Mouse (Mus musculus) lung, postnatal 14 days (tissue): ENCODE measurements at regions not wholly inside any gene's neighbourhood (a gene's known extent, or its start where the extent isn't known, plus 50 kb on each side); places are given as distances from the start of the nearest gene placed in this dataset.
A peak's percentile ranks its signal among the peaks of the same experiment; 100 is the strongest.

Experiments
- DNase-seq: peaks from one replicate; pipeline ENCODE4 v3.0.0; 2021

GRCm38 (mm10) chr7:77966658-77967057, 771.2 kb downstream of the Ntrk3 start:
- DNase-seq: no peak

- no peak for DNase-seq
These were observed 804.4 kb downstream of the Ntrk3 start for GRCm38 (mm10) chr7:77933366-77933765.

DNA sequence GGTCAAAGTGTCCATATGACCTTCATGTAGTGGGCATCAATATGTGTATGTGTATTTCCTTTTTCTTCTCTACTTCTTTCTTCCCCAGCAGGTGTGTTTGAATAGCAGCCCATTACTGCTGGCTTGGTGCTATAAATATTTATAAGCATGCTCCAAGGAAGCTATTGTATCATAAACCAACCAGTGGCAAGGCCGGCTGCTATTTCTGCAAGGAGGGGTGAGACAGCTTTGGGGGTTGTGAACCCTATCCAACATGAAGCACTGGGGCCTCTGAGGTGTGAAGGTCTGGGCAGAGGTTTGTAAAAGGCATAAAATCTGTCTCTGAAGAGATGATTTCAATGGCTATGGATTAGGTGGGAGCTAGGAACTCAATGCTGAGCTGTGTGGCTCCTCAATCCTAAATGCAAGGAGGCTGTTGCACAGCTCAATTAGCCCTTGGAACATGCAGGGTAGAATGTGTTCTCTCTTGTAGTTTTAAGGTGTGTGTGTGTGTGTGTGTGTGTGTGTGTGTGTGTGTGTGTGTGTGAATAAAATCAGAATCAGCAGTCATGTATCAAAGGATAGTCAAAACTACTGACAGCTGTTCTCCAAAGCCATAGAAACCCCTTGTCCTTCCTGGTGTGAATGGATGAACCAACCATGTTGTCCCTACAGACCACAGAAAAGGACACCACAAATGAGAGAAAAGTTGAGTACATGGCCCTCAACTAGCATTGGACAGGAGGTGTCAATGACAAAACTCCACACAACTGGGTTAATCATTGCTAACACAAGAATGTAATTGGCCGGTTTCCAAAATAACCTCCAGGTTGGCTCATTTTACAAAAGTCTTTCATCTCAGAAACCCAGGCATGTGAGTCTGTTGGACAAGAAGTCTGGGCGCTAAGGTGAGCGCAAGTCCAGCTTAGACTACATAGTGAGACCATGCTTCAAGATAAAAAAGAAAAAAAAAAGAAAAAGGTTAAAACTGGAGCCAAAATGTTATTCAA, 809.0 kb downstream of the Ntrk3 start:
- no peak for DNase-seq

GRCm38 (mm10) chr7:77899231-77899630, 838.6 kb downstream of the Ntrk3 start:
- DNase-seq: no peak

- DNase-seq: no peak
These were observed 849.3 kb downstream of the Ntrk3 start for GRCm38 (mm10) chr7:77888543-77888942.

DNA sequence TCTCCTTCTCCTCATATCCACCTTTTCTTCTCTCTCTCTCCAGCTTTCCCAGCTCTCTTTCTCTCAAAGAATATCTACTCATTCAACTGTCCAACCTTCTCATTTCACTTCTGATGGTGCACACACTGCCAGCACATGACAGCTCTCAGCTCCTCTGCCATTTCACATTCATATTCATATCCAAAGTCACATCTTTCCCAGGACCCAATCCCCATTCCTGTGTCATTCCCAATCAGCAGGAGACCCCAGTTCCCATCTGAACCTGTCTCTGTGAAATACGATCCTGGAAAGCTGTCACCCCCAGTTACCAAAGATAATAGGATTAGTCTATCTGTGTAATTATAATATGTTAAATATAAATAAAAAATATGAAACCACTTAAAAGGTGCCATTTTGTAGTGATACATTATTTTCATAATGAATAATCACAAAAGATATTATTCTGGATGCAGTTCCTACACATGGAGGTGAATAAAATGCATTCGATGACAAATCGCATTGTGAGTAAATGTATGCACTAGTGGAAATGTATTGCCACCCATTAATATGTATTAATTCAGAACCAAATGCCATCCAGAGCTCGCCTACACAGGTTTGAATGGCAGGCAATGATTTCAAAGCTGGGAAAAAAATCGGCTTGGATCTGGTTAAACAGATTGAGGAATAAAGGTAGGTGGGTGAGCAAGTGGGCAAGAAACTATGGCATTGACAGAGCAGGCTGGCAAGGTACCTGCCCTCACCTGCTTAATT, 855.0 kb downstream of the Ntrk3 start:
- no peak for DNase-seq

GRCm38 (mm10) chr7:77867518-77867917, 870.3 kb downstream of the Ntrk3 start:
- no peak for DNase-seq

DNA sequence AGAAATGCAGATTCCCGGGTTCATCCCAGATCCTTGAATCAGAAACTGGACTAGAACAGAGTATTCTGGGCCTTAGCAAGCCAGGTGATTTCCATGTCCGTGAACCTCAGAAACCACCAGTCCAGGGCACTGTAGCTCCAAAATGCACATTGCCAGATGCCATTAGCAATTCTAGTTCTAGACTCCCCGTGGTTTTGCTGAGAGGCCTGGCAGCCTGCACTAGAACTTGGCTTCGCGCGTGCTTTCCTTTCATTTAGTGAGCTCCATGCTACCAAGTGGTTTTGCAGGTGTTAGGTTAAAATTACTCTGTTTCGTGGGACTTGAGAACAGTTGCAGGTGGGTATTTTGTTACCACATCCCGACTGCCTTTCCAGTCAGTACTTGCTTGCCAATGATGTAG, 876.0 kb downstream of the Ntrk3 start:
- DNase-seq: no peak

DNA sequence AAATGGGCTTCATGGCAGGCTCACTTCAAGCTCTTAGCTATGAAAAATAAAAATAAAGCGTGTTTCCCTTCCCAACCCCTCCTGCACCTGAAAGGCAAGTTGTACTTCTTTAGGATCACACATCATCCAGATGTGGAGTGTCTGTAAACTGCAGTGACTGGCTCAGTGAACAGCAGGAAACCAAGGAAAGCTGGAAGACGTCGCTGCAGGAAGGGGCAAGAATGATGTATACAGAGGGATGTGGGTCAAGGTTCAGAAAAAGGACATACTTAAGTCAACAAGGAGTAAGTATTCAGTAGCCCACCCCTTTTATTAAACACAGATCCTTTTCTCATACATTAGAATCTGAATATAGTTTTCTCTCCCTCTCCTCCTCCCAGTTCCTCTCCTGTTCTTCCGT, 879.4 kb downstream of the Ntrk3 start:
- no peak for DNase-seq

GRCm38 (mm10) chr7:77857979-77858378, 879.8 kb downstream of the Ntrk3 start:
- DNase-seq: no peak

- DNase-seq: peak; percentile 4
These were observed 882.1 kb downstream of the Ntrk3 start for GRCm38 (mm10) chr7:77855653-77856239.

DNA sequence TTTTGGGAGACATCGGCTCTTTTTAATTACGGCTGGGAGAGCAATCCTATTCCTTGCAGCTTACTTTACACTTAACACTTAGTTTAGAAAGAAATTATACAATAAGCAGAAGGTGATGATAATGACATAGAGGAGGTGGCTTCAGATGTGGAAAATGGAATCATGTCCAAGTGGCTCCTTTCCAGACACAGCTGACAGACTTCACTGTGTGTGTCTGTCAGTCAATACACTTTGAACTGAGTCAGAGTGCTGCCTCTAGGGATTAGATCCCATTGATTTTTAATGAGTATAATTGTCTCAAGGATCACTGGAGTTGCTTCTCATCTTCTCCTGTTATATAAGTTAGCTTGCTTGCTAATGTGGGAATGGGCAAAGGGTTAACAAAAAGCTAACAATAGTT, 882.7 kb downstream of the Ntrk3 start:
- no peak for DNase-seq

DNA sequence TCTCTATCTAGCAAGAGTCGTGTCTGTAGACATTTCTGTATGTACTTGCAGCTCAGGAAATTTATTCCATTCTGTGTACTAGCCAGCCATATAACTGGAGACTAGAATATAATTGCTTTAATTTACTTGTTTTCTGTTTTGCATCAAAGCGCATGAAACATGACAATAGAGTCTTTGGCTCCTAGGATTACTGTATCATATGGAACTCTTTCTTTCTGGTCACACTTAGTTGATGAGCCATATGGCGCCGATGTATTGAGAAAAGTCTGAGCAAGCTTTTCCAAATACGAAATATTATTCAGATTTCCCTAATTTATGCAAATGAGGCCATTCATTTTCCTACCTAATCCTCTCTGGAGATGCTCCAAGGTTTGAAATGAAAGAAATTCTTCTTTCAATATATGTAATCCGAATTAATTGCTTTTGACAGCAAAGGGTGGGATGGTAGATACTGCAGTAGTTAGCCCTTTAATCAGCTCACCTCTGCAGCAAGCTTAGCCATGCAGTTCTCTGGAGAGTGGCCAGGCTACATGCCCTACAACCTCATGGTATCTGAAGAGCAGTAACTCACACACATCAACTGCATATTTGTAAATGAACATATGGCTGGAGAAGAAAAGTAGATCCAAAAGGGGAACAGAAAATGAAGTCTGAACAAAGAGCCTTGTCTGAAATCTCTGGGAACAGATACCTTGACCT, 913.4 kb downstream of the Ntrk3 start:
- DNase-seq: no peak

- no peak for DNase-seq
These were observed 925.5 kb downstream of the Ntrk3 start for GRCm38 (mm10) chr7:77812052-77812903.

DNA sequence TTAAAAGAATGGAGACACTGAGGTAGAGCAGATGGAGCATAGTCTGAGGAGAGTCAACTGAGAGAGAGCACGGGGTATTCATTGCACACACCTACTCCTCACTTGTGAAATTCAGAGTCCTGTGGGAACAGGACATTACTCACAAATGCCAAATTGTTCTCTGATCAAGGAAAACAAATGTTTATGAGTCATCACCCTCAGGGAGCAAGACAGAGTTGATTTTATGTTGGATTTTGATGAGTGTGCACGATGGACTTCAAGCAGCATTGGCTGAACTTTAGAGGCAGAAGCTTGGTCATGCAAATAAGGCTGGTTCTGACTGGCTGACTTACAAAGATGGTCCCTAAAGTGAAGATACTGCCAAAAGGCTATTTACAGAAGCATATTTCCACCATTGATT, 951.0 kb downstream of the Ntrk3 start:
- no peak for DNase-seq

DNA sequence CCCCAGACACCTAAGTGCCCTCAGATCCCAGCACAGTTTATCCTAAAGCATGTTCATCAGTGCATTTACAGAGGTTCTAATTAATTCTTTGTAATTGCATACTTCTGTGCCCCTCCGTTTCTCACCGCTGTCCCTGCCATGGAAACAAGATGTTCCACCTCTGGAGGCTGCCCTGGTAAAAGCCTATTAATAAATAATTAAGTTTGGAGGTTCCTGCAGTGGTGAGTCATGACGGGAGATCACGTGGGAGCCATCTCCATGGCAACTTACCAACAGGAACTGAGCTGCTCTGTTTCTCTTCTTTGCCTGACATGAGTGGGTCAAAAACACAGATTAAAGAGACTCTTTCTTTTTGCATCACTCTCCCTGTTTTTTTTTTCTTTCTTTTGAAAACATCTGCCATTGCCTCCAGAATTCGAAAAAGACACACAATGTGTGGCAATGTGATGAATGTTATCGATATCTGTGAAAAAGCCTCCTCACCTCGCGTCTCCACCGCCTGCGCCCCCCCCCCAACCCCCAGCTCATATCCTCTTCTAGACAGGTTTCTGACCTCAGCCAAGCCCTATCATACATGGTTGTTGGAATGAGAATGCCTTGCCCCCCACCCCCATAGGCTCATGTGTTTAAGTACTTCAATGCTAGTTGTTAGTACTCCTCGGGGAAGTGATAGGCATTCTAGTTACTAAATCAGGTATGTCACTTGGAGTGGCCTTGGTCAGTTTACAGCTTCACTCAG, 965.9 kb downstream of the Ntrk3 start:
- no peak for DNase-seq

GRCm38 (mm10) chr7:77738996-77739765, 998.6 kb downstream of the Ntrk3 start:
- no peak for DNase-seq
